Mouse (Mus musculus): Measurements from ENCODE around the gene Erbb4. TPM values are rescaled to one million over a fixed set of nuclear protein-coding genes. Genes with fewer than 3 reads are reported as not detected.

Gene Erbb4
- polyA plus RNA-seq, 1 experiment from 2014 or later, result 10.3 TPM

GRCm38 (mm10) chr1:68105834-68106542 lies 1001.9 kb downstream of the Erbb4 start:
- TF ChIP-seq CTCF (IDR thresholded peaks at IDR 0.05), result no peak
- POLR2A ChIA-PET, result interaction anchor here (0.6 kb wide), 1 partner anchor 1003 kb away, joined by 5 read pairs; no protein-coding TSS in a partner anchor
- no peak for ATAC-seq
- DNase-seq (ENCODE audit: low read depth, low spot score), result no peak
- CTCF ChIA-PET, result interaction anchor here (1.0 to 1.9 kb wide), 4 partner anchors 10 to 600 kb away, joined by 3 to 11 read pairs (median 3); no protein-coding TSS in a partner anchor
- H3K27me3 ChIP-seq, result no peaks in the 10 kb centered on the region
- in situ Hi-C loops (cut with MboI; ENCODE audit: low pct_unique_long_range_greater_than_20kb), result no loop called here

- POLR2A ChIA-PET, result no interaction called here
- in situ Hi-C loops (cut with MboI; ENCODE audit: low pct_unique_long_range_greater_than_20kb), result no loop called here
- DNase-seq (ENCODE audit: low read depth, low spot score) (no peak), ATAC-seq (no peak)
- CTCF ChIA-PET, result interaction anchor here (1.1 to 2.0 kb wide), 2 partner anchors 10 to 16 kb away, joined by 3 to 5 read pairs; no protein-coding TSS in a partner anchor
- no peaks in the 10 kb centered on the region for H3K27me3 ChIP-seq
- TF ChIP-seq CTCF (IDR thresholded peaks at IDR 0.05), result no peak
Observed at GRCm38 (mm10) chr1:68089623-68090022, 1018.2 kb downstream of the Erbb4 start.

- TF ChIP-seq CTCF (IDR thresholded peaks at IDR 0.05), result no peak
- ATAC-seq (no peak), DNase-seq (ENCODE audit: low read depth, low spot score) (no peak)
- in situ Hi-C loops (cut with MboI; ENCODE audit: low pct_unique_long_range_greater_than_20kb), result no loop called here
- ChIA-PET CTCF (no interaction called here), POLR2A (no interaction called here)
- no peaks in the 10 kb centered on the region for H3K27me3 ChIP-seq
Observed at GRCm38 (mm10) chr1:68056494-68056893, 1051.4 kb downstream of the Erbb4 start.

- DNase-seq (ENCODE audit: low read depth, low spot score) (no peak), ATAC-seq (no peak)
- in situ Hi-C loops (cut with MboI; ENCODE audit: low pct_unique_long_range_greater_than_20kb), result no loop called here
- ChIA-PET POLR2A (no interaction called here), CTCF (no interaction called here)
- H3K27me3 ChIP-seq, result no peaks in the 10 kb centered on the region
- no peak for TF ChIP-seq CTCF (IDR thresholded peaks at IDR 0.05)
Observed at GRCm38 (mm10) chr1:68054715-68055114, 1053.1 kb downstream of the Erbb4 start.

- ATAC-seq, result no peak
- in situ Hi-C loops (cut with MboI; ENCODE audit: low pct_unique_long_range_greater_than_20kb), result no loop called here
- ChIA-PET POLR2A (interaction anchor here (0.6 kb wide), 1 partner anchor 69 kb away, joined by 6 read pairs; no protein-coding TSS in a partner anchor), CTCF (interaction anchor here (0.9 kb wide), 2 partner anchors 9 to 16 kb away, joined by 3 read pairs; no protein-coding TSS in a partner anchor)
- no peak for TF ChIP-seq CTCF (IDR thresholded peaks at IDR 0.05)
- no peaks in the 10 kb centered on the region for H3K27me3 ChIP-seq
- DNase-seq (ENCODE audit: low read depth, low spot score), result no peak
Observed at GRCm38 (mm10) chr1:68049856-68050255, 1058.0 kb downstream of the Erbb4 start.

- CTCF ChIA-PET, result no interaction called here
- ATAC-seq (no peak), DNase-seq (ENCODE audit: low read depth, low spot score) (no peak)
- in situ Hi-C loops (cut with MboI; ENCODE audit: low pct_unique_long_range_greater_than_20kb), result no loop called here
- POLR2A ChIA-PET, result no interaction called here
- no peak for TF ChIP-seq CTCF (IDR thresholded peaks at IDR 0.05)
- H3K27me3 ChIP-seq, result no peaks in the 10 kb centered on the region
Observed at GRCm38 (mm10) chr1:68047139-68047538, 1060.7 kb downstream of the Erbb4 start.

GRCm38 (mm10) chr1:68046551-68046970 lies 1061.3 kb downstream of the Erbb4 start:
- ChIA-PET POLR2A (no interaction called here), CTCF (no interaction called here)
- in situ Hi-C loops (cut with MboI; ENCODE audit: low pct_unique_long_range_greater_than_20kb), result no loop called here
- no peak for DNase-seq (ENCODE audit: low read depth, low spot score)
- no peak for TF ChIP-seq CTCF (IDR thresholded peaks at IDR 0.05)
- no peak for ATAC-seq
- H3K27me3 ChIP-seq, result no peaks in the 10 kb centered on the region

- ChIA-PET CTCF (interaction anchor here (1.2 to 1.6 kb wide), 2 partner anchors 13 to 19 kb away, joined by 3 to 5 read pairs; no protein-coding TSS in a partner anchor), POLR2A (interaction anchor here (0.6 kb wide), 1 partner anchor 8 kb away, joined by 3 read pairs; no protein-coding TSS in a partner anchor)
- DNase-seq (ENCODE audit: low read depth, low spot score), result no peak
- peaks cover 21% of the 10 kb centered on the region for H3K27me3 ChIP-seq
- TF ChIP-seq CTCF (IDR thresholded peaks at IDR 0.05), result no peak
- no peak for ATAC-seq
- in situ Hi-C loops (cut with MboI; ENCODE audit: low pct_unique_long_range_greater_than_20kb), result no loop called here
Observed at GRCm38 (mm10) chr1:68024086-68024940, 1083.5 kb downstream of the Erbb4 start.

- CTCF ChIA-PET, result no interaction called here
- POLR2A ChIA-PET, result no interaction called here
- in situ Hi-C loops (cut with MboI; ENCODE audit: low pct_unique_long_range_greater_than_20kb), result no loop called here
Observed at GRCm38 (mm10) chr1:68020020-68020419, 1087.8 kb downstream of the Erbb4 start.

GRCm38 (mm10) chr1:68019618-68020017 lies 1088.2 kb downstream of the Erbb4 start:
- in situ Hi-C loops (cut with MboI; ENCODE audit: low pct_unique_long_range_greater_than_20kb), result no loop called here
- DNase-seq (ENCODE audit: low read depth, low spot score) (no peak), ATAC-seq (no peak)
- no peak for TF ChIP-seq CTCF (IDR thresholded peaks at IDR 0.05)
- CTCF ChIA-PET, result no interaction called here
- peaks cover 15% of the 10 kb centered on the region for H3K27me3 ChIP-seq
- POLR2A ChIA-PET, result no interaction called here

More at GRCm38 (mm10) chr1:68020020-68020419, 1087.8 kb downstream of the Erbb4 start:
- H3K27me3 ChIP-seq, result peaks cover 17% of the 10 kb centered on the region
- no peak for TF ChIP-seq CTCF (IDR thresholded peaks at IDR 0.05)
- no peak for DNase-seq (ENCODE audit: low read depth, low spot score)
- no peak for ATAC-seq
